Mouse (Mus musculus) embryonic fibroblast, embryonic 13.5 days (primary cell): Measurements from ENCODE around the gene Fmnl2.

Experiments
- CTCF ChIP-seq: IDR thresholded peaks from 2 replicates; pipeline ENCODE4 v1.5.1; 2011; ENCODE audit warnings: mild to moderate bottlenecking, control low read depth, low read length, moderate library complexity, borderline replicate concordance; ENCODE audit not compliant: insufficient read depth
- POLR2A ChIP-seq: IDR thresholded peaks from 2 replicates; pipeline ENCODE4 v1.6.1; 2011; ENCODE audit warnings: low read depth, mild to moderate bottlenecking, control low read depth, low read length, moderate library complexity

DNA sequence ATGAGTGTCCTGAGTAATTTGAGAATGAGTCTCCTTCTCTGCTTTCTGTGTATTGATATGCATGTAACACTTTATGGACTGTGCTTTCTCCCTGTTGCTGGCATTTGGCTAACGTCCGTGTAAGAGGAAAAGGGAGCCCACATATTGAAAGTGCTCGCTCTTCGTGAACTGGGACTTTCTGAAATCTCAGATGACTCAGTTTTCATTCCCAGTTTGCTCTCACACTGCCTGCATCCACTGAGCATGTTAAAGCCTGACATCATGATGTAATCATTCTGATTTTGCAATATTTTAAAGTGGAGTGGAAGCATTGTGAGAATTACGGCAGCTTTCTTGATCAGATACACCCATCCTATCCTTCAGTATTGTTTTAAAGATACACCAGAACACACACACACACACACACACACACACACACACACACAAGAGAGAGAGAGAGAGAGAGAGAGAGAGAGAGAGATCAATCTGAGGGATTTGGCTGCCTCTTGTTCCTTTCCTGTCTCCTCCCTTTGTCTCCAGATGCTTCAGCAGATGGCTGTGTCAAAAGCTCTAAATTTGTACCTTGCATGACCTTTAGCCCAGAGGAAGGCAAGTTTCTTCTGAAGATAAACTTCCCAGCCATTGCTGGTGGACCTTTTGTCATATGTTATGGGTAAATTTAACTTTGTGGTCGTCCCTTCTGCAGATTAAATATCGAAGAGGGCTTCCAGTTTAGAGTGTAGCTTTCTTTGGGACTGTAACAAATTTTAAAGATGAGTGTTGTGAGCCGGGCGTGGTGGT lies 86.2 kb downstream of the Fmnl2 start:
- TF ChIP-seq CTCF (no peak), POLR2A (no peak)
